Mouse (Mus musculus): ENCODE data around the gene Ift80.

- TF ChIP-seq CTCF (conservative IDR thresholded peaks at IDR 0.05; ENCODE audit: insufficient read depth, insufficient read length, low read depth, low read length) (no peak), POLR2A (IDR thresholded peaks at IDR 0.05; ENCODE audit: low read depth, low read length) (no peak)
Measured at GRCm38 (mm10) chr3:69008873-69009272, 4.5 kb upstream of the Ift80 start.

Data from kidney, adult 2 months (tissue).